Mouse (Mus musculus) small intestine, adult 2 months (tissue): ENCODE data around the gene Upk1b. TPM values are rescaled to one million over a fixed set of nuclear protein-coding genes. Genes with fewer than 3 reads are reported as not detected.
"Not testable (repeated sequence)": the region's sequence is repeated elsewhere in the genome, so short reads cannot be mapped to it uniquely, and the experiment has no call there.

Experiments
- H3K27ac ChIP-seq: fragments of 200-500 bp; 2 replicates; pipeline ENCODE4 v1.5.1; 2012; ENCODE audit warnings: low read depth, low read length, control low read depth, inconsistent platforms; ENCODE audit not compliant: insufficient read depth
- H3K27me3 ChIP-seq: fragments of 200-500 bp; 2 replicates; pipeline ENCODE4 v1.6.1; 2012; ENCODE audit warnings: mild to moderate bottlenecking, moderate library complexity, low read length, inconsistent platforms; ENCODE audit not compliant: control insufficient read depth, insufficient read depth
- H3K36me3 ChIP-seq: fragments of 200-500 bp; 2 replicates; pipeline ENCODE4 v1.6.1; 2012; ENCODE audit warnings: mild to moderate bottlenecking, low read length, control low read depth, inconsistent platforms; ENCODE audit not compliant: control insufficient read depth, insufficient read depth
- H3K4me1 ChIP-seq: fragments of 200-500 bp; 2 replicates; pipeline ENCODE4 v1.6.1; 2012; ENCODE audit warnings: low read length, inconsistent platforms, mixed read lengths; ENCODE audit not compliant: control insufficient read depth, insufficient read depth, insufficient read length
- H3K4me3 ChIP-seq: fragments of 200-500 bp; 2 replicates; pipeline ENCODE4 v1.5.1; 2012; ENCODE audit warnings: low read depth, mild to moderate bottlenecking, control low read depth, inconsistent platforms, low read length, moderate library complexity
- CTCF ChIP-seq: fragments of 200-500 bp; IDR thresholded peaks from 2 replicates; pipeline ENCODE4 v1.5.1; 2012; ENCODE audit warnings: low read depth, mild to moderate bottlenecking, control low read depth, inconsistent platforms, low read length, moderate library complexity, mixed read lengths; ENCODE audit not compliant: insufficient replicate concordance, insufficient read length; ENCODE audit errors: extremely low read depth
- POLR2A ChIP-seq: fragments of 200-500 bp; IDR thresholded peaks from 2 replicates; pipeline ENCODE4 v1.6.1; 2012; ENCODE audit warnings: low read depth, mild to moderate bottlenecking, control low read depth, inconsistent platforms, low read length, moderate library complexity
- WGBS: fragments of 180-500 bp; shearing (Covaris S2); methylation state at CpG from one replicate; pipeline ENCODE4 v1.1.7; 2018; 5-methylcytosine and 5-hydroxymethylcytosine counted together
- polyA plus RNA-seq: library from polyadenylated mRNA; depleted of rRNA; stranded (reverse); fragments of >200 nt; gene quantifications from 2 replicates; pipeline ENCODE4 v1.2.3, GENCODE M21; 2012; rRNA removed

Gene Upk1b
- polyA plus RNA-seq = 2.4 and 4.2 TPM in 2 replicates

GRCm38 (mm10) chr16:38800091-38800490, at the start of gene Upk1b:
Gene Upk1b, minus strand, starts transcription at chr16:38800328.
- no peak within 1 kb of the TSS for H3K27ac ChIP-seq
- H3K4me3 ChIP-seq = no peak within 1 kb of the TSS
- no peaks in the 10 kb centered on the region for H3K36me3 ChIP-seq
- WGBS = 42% methylated on average over 10 of the region's 10 CpGs
- no peaks in the 10 kb centered on the region for H3K27me3 ChIP-seq
- H3K4me1 ChIP-seq = peaks cover 7% of the 10 kb centered on the region; the same call in 1 of the 2 replicates
- TF ChIP-seq CTCF (no peak), POLR2A (no peak)

GRCm38 (mm10) chr16:38828649-38829048, 28.5 kb upstream of the Upk1b start, which contains the start of gene 4930435E12Rik:
Gene 4930435E12Rik, minus strand, starts transcription at chr16:38828749.
- Histone ChIP-seq H3K27ac (no peak within 1 kb of the TSS), H3K27me3 (no peaks in the 10 kb centered on the region), H3K36me3 (no peaks in the 10 kb centered on the region), H3K4me1 (no peaks in the 10 kb centered on the region), H3K4me3 (no peak within 1 kb of the TSS)
- no peak for TF ChIP-seq POLR2A
- TF ChIP-seq CTCF = no peak
- WGBS = 85% methylated on average over 3 of the region's 3 CpGs

GRCm38 (mm10) chr16:38812521-38812920, 12.4 kb upstream of the Upk1b start:
- Histone ChIP-seq H3K27me3 (no peaks in the 10 kb centered on the region), H3K4me1 (peaks cover 2% of the 10 kb centered on the region; the same call in 1 of the 2 replicates), H3K36me3 (no peaks in the 10 kb centered on the region), H3K27ac (no peak overlapping the region), H3K4me3 (no peak overlapping the region)
- WGBS = 20% methylated on average over 8 of the region's 8 CpGs
- peak; percentile 95 for TF ChIP-seq CTCF
- no peak for TF ChIP-seq POLR2A

GRCm38 (mm10) chr16:38810196-38810595, 10.1 kb upstream of the Upk1b start:
- 80% methylated on average over 5 of the region's 5 CpGs for WGBS
- no peaks in the 10 kb centered on the region for H3K36me3 ChIP-seq
- no peaks in the 10 kb centered on the region for H3K27me3 ChIP-seq
- H3K4me3 ChIP-seq = no peak overlapping the region
- H3K27ac ChIP-seq = no peak overlapping the region
- peaks cover 2% of the 10 kb centered on the region; the same call in 1 of the 2 replicates for H3K4me1 ChIP-seq
- no peak for TF ChIP-seq POLR2A
- TF ChIP-seq CTCF = no peak

GRCm38 (mm10) chr16:38807796-38808195, 7.7 kb upstream of the Upk1b start:
- H3K27me3 ChIP-seq, H3K27ac ChIP-seq, H3K4me3 ChIP-seq, H3K4me1 ChIP-seq, H3K36me3 ChIP-seq: not testable (repeated sequence)
- WGBS = 92% methylated on average over 5 of the region's 5 CpGs

GRCm38 (mm10) chr16:38798957-38799450, 1.1 kb downstream of the Upk1b start:
- 85% methylated on average over 3 of the region's 3 CpGs for WGBS
- Histone ChIP-seq H3K4me1 (peaks cover 7% of the 10 kb centered on the region; the same call in 1 of the 2 replicates), H3K27me3 (no peaks in the 10 kb centered on the region), H3K27ac (no peak overlapping the region), H3K36me3 (no peaks in the 10 kb centered on the region), H3K4me3 (no peak overlapping the region)
- no peak for TF ChIP-seq POLR2A
- no peak for TF ChIP-seq CTCF

- 75% methylated on average over 6 of the region's 6 CpGs for WGBS
- no peaks in the 10 kb centered on the region for H3K36me3 ChIP-seq
- H3K27me3 ChIP-seq = no peaks in the 10 kb centered on the region
- TF ChIP-seq POLR2A = no peak
- TF ChIP-seq CTCF = no peak
- no peaks in the 10 kb centered on the region for H3K4me1 ChIP-seq
- no peak overlapping the region for H3K27ac ChIP-seq
- H3K4me3 ChIP-seq = no peak overlapping the region
Observed at GRCm38 (mm10) chr16:38793120-38793519, 7.0 kb downstream of the Upk1b start.

- WGBS = 41% methylated on average over 3 of the region's 3 CpGs
- TF ChIP-seq POLR2A (no peak), CTCF (no peak)
- no peaks in the 10 kb centered on the region for H3K36me3 ChIP-seq
Observed at GRCm38 (mm10) chr16:38789966-38790365, 10.2 kb downstream of the Upk1b start.

More at GRCm38 (mm10) chr16:38789966-38790365, 10.2 kb downstream of the Upk1b start:
- H3K4me3 ChIP-seq = no peak overlapping the region
- H3K27me3 ChIP-seq = no peaks in the 10 kb centered on the region
- H3K27ac ChIP-seq = no peak overlapping the region
- no peaks in the 10 kb centered on the region for H3K4me1 ChIP-seq
